Mouse (Mus musculus): ENCODE results near the gene Ap1g2.

The Ap1g2 gene

DNA sequence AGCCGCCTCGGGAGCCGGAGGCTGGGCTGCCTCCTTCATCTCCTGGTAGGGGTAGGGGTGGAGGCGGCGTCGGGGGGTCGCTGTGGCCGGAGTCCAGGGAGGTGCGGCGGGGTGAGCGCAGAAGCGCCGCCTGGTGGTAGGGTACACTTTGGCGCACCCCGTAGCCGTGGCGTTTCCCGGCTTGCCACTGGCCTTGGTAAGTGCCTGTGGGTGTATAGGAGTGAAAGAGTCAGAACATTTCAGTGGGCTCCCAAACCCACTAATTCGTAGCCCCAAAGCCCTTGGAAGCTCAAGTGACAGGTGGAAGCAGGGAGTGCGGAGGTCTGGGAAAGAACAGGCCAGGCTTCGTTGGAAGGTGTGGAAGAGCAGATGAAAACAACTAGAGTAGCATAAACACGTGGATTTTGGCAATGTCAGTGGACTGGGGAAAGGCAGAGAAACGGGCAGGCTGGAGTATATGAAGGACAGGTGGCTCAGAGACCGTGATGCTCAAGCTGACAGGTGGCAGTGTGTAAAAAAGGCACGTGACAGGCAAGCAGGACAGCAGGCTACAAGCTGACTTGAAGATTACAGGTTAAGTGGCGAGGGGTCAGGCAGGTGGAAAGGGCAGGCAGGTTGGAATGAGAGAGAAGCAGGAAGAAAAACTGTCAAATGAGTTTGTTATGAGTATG is 7.7 kb upstream of the Ap1g2 start:
- DNase-seq (ENCODE audit: extremely low read depth, low read depth), result no peak

GRCm38 (mm10) chr14:55113351-55113974 is 7.1 kb upstream of the Ap1g2 start:
- no peak for DNase-seq (ENCODE audit: extremely low read depth, low read depth)

GRCm38 (mm10) chr14:55111720-55112119 is 5.3 kb upstream of the Ap1g2 start:
- no peak for DNase-seq (ENCODE audit: extremely low read depth, low read depth)

- no peak for DNase-seq (ENCODE audit: extremely low read depth, low read depth)
Observed at GRCm38 (mm10) chr14:55110076-55110475, 3.7 kb upstream of the Ap1g2 start.

DNA sequence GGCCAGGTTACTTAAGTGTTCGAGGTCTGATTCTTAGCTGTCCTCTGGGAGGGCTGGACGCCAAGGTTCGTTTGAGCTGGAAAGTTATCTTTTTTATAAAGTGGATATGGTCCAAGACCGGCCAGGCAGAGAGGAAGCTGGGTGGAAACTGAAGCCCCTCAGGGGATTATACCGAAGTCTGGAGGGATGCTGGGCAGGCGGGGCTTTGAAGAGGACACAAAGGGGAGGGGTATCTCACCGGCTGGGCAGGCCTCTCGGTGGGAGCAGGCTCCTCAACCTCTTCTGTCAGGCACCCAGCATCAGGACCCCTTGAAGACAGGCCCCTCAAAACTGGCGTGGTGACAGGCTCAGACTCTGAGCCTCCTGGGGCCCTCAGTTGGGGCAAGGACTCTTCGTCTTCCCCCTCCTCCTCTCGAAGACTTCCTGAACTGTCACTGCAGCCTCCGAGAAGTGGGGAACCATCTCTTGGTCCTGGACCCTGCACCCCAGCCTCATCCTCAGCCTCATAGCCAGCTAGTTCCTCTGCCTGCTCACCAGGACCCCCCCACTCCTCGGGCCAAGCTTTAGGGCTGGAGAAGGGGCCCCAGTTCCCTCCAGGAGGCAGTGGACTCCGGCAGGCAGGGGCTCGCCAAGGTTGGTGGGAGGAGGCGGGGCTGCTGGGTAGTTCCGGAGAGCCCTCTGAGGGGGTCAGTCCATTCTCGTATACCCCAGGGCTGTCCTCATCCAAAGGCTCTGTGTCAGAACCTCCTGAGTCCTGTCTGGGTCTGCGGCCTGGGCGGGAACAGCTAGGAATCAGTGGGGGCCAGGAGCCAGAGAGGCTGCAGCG is 2.9 kb upstream of the Ap1g2 start:
- no peak for DNase-seq (ENCODE audit: extremely low read depth, low read depth)

GRCm38 (mm10) chr14:55108202-55108870 is 1.9 kb upstream of the Ap1g2 start:
- DNase-seq (ENCODE audit: extremely low read depth, low read depth), result no peak

GRCm38 (mm10) chr14:55106990-55107389 is 597 bp upstream of the Ap1g2 start:
- no peak for DNase-seq (ENCODE audit: extremely low read depth, low read depth)

- DNase-seq (ENCODE audit: extremely low read depth, low read depth), result peak; percentile 31
Observed at GRCm38 (mm10) chr14:55105386-55105785, 1.0 kb downstream of the Ap1g2 start.

DNA sequence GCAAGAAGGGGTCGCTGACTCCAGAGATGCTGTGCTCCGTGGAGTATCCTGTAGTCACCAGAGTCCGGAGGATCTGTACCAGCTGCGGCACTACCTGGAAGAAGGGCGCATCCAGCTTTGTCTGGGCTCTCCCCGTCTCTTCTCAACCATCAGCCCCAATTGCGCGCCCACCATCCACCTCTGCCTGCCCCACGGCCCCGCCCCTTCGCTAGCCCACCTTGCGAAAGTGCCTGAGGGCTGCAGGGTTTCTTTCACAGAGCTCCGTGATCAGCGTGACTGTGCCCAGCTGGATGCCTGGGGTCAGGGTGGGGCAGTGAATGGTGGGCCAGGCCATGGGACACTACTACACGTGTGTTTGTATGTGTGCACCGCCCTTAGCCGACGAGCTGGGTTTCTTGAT is 2.0 kb downstream of the Ap1g2 start:
- DNase-seq (ENCODE audit: extremely low read depth, low read depth), result no peak

DNA sequence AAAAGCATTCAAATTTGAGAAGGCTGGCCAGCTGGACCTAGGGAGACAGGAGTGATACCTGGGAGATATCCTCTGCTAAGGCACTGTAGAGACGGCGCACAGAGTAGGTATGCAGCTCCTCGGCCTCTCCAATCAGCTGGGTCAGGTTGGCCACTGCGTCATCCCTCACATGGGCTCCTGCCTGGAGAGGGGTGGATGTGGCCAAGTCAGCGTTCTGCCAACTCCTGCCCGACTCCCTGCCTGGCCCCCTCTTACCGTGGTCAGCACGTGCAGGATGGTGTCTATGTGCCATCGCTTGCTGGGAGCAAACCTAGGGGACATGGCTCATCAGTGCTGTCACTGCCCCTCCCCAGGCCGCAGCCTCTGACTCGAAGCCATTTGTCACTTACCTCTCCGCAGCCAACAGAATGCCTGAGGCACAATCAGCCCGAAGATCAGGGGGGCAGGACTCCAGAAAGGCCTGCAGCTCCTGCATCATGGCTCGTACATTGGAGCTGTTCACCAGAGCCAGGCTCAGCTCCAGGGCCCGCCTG is 4.1 kb downstream of the Ap1g2 start:
- DNase-seq (ENCODE audit: extremely low read depth, low read depth), result no peak

DNA sequence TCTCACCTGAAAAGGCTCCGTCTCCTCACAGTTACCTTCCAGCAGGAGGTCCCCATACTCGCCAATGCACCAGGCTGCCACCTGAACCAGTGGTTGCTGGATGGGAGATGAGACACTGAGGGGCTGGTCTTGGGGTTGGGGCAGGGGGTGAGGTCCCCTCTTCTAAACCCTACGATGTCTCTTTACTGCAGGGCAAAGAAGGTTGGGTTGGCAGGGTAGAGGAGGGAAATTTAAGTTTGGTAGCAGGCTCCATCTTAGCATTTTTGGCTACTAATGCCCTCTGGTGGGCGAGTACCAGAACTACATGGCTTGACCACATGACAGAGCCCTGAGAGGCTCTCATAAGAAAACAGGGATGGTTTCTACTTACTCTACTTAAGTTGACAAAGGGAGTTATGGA is 4.8 kb downstream of the Ap1g2 start:
- peak; percentile 23 for DNase-seq (ENCODE audit: extremely low read depth, low read depth)

DNA sequence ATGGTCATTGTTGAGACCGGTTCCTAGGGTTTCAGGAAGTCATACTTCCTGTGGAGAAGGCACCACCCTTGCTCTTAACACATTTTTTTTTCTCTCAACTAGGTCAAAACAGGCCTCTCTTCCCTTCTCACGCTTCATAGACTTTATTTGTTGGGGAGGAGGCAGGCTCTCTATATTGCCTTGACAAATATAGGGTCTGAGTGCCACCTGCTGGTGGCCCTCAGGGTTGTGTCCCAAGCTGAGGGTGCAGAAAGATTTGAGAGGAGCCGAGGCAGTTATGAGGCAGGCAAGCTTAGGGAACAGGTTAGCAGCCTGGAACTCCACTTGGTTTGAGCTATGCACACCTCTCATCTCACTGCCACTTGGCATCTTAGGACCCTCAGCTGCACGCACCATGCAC is 8.3 kb downstream of the Ap1g2 start:
- DNase-seq (ENCODE audit: extremely low read depth, low read depth), result peak; percentile 49

GRCm38 (mm10) chr14:55097646-55098045 is 8.7 kb downstream of the Ap1g2 start:
- DNase-seq (ENCODE audit: extremely low read depth, low read depth), result no peak

- no peak for DNase-seq (ENCODE audit: extremely low read depth, low read depth)
Observed at GRCm38 (mm10) chr14:55096573-55097087, 9.8 kb downstream of the Ap1g2 start.

DNA sequence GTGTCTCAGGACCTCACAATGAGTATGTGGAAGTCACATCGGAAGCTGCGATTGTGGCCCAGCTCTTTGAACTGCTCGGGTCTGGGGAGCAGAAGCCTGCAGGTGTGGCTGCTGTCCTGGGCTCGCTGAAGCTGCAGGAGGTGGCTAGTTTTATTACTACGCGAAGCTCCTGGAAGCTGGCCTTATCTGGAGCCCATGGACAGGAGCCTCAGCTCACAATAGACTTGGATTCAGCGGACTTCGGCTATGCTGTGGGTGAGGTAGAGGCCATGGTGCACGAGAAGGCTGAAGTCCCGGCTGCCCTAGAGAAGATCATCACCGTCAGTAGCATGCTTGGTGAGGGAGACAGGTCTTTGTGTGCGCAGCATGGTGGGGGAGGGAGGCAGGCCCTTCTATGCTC is 10.7 kb downstream of the Ap1g2 start:
- DNase-seq (ENCODE audit: extremely low read depth, low read depth), result peak; percentile 8

DNA sequence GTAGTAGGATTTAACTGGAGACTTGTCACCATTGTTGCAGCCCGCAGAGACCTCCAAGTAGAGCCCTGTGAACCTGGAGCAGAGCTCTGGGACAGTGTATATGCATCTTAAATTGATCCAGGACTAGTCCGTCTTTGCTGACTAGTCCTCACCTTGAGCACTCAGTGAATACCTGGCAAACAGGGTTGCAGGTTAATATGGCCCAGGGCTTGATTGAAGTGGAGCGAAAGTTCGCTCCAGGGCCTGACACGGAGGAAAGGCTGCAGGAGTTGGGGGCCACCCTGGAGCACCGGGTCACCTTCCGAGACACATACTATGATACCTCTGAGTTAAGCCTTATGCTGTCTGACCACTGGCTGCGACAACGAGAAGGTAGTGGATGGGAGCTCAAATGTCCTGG is 11.1 kb downstream of the Ap1g2 start:
- DNase-seq (ENCODE audit: extremely low read depth, low read depth), result no peak

DNA sequence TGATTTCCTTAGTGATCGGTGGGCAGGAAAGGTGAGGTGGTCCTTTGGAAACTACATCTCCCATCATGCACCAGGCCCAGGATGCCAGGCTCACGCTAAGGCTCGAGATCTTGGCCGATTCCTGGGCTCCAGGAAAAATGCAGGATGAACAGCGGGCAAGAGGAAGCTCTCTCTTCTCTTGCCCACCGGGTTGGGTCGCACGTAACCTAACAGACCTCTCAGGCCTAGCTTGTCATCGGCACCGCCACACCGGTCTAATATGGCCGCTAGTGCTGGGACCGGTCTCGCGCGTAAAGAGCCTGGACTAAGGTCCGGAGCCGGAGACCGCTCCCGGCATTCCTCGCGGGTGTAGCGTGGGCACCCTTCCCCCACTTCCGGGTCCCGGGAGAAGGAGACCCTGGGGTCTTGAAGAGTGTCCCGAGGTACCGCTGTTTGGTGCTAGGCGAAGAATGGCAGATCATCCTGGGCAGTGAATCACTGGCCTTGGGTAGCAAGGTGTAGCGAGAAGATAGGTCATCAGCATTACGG is 11.6 kb downstream of the Ap1g2 start, which contains the start of gene Thtpa:
Gene Thtpa (plus strand): TSS at position 81 of the 528 bp plus-strand sequence.
- DNase-seq (ENCODE audit: extremely low read depth, low read depth), result peak; percentile 60

- peak; percentile 39 for DNase-seq (ENCODE audit: extremely low read depth, low read depth)
Observed at GRCm38 (mm10) chr14:55093927-55094326, 12.5 kb downstream of the Ap1g2 start.

DNA sequence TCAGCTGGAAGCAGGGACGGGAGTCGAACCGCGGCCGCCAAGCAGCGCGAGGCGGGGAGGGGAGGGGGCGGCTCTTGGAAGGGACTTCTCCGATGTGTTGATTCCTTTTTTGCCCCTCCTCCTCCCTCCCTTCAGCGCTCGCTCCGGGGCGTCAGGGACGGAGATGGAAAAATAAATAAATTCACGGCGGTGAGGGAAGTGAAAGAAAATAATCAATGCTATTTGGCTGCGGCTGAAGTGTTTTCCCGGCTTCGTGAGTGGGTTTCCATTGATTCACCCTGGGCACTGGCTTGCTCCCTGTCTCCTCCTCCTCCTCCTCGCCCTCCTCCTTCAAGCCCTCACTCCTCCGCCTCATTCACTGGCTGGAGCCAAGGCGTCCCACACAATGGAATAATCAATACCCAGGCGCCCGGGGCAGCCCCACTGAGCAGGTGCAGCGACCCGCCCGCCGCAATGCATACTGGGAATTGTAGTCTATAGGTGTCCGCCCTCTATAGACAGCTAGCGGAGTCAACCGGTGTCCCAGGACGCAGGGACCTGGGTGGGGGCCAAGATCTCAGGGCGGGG is 14.3 kb downstream of the Ap1g2 start, which contains the start of gene Zfhx2:
Gene Zfhx2 (minus strand): TSS at position 314 of the 567 bp plus-strand sequence.
- DNase-seq (ENCODE audit: extremely low read depth, low read depth), result peak; percentile 85

- no peak for DNase-seq (ENCODE audit: extremely low read depth, low read depth)
Observed at GRCm38 (mm10) chr14:55091209-55091865, 15.1 kb downstream of the Ap1g2 start.
